Mouse (Mus musculus): ENCODE measurements around the gene Cdh12. TPM values are rescaled to one million over a fixed set of nuclear protein-coding genes. Genes with fewer than 3 reads are reported as not detected.

The Cdh12 gene
- polyA plus RNA-seq, 1 experiment, result not detected

DNA sequence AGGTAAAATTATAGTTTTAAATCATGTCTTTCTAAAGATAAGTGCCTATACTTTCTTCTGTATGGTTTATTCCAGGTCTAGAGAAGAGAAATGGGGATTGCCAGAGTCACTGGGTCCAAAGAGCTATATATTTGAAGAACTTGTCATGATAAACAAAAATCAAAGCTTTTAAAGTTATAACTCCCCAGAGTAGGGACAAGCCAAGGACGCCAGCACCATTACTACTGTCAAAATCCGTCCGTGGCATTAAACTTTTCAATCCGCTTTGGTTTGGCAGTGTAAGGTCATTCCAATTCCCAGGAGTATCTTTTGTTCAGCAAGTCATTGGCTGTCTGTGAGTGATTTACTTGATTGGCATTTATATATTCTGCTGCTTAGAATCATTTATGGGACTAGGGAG lies 697.8 kb downstream of the Cdh12 start:
- no peak for TF ChIP-seq GATA1 (IDR thresholded peaks at IDR 0.05; ENCODE audit: low read length)

DNA sequence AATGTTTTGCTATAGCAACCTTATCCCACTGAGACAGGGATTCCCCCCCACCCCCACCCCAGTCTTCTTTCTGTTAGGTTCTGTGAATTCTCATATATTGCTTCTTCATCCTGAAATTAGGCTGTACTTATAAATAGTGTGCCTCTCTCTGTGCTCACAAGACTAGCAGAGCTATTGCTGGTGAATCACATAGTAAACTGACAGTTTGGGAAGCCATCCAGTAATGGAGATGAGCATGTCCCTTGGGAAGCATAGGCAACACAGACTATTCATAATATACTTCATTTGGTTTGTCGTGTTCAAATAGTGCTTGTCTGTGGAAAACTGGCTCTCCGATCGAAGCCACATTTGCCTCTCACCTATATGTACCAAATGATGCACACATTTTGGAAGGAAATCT lies 704.5 kb downstream of the Cdh12 start:
- no peak for TF ChIP-seq GATA1 (IDR thresholded peaks at IDR 0.05; ENCODE audit: low read length)

DNA sequence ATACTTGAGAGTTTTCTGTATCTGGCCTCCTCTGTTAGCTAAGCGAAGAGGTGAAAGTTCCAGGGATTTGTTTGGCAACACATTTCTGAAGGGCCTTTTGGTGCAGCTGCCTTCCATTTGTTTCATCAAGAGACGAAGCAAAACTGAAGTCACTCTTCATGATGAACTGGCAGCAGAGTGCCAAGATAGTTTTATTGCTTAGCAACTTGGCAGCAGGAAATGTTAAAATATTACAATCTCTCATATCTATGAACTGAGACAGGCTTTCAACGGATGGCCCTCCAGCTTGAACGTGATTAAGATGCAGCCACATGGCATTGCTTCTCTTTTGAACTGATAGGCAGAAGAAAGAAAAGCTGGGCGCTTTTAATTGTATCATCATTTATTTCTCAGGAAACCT lies 730.7 kb downstream of the Cdh12 start:
- no peak for TF ChIP-seq GATA1 (IDR thresholded peaks at IDR 0.05; ENCODE audit: low read length)

DNA sequence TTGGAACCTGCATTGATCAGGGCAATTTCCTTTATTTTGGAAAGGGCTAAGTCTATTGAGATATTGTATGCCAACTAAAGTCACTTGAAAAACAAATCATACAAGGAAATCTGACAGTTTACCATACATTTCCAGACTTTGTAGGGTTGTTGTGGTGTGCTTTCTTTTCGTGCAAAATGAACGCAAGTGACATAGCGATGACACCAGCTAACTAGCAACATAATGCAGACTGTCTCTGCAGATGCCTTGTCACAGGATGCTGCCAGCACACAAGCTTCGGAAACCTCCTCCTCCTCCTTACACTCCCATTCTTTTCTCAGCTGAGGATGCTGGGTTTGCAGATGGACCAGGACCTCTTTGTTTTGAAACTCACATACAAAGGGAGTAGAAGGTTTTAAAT lies 731.1 kb downstream of the Cdh12 start:
- TF ChIP-seq GATA1 (IDR thresholded peaks at IDR 0.05; ENCODE audit: low read length), result no peak

DNA sequence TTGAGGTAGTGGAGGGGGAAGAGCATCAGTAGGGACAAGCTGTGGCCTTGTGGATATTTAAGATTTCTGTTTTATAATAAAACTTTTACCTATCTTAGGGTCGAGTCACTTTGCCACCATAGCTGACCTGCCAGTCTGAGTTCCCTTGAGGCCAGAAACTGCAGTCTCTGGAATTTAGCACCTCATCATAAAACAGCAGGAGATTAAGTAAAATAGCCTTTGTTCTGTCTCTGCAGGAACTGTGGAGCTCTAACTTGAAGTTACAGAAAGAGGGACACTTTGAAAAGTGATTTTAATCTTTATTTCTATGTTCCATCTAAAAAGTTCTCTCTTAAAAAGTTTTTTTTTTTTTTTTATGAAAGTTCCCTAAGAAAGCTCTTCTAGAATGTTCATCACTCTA lies 736.7 kb downstream of the Cdh12 start:
- TF ChIP-seq GATA1 (IDR thresholded peaks at IDR 0.05; ENCODE audit: low read length), result no peak

DNA sequence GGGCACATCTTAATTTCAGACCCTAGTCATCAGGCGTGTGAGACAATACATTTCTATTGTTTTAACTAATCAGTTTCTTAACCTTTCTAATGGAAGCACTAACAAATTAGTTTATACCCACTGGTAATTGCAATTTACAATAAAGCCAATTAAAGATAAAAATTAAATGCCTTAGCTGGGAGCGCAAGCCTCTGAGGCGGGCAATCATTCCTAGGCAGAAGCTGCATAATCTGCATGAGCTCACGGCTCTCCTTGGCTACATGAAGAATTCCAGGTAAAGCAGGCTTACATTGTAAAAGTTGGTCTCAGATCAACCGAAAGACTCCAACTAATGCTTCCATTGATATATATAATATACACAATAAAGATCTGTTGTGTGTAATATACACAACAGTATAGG lies 773.9 kb downstream of the Cdh12 start:
- TF ChIP-seq GATA1 (IDR thresholded peaks at IDR 0.05; ENCODE audit: low read length), result no peak

DNA sequence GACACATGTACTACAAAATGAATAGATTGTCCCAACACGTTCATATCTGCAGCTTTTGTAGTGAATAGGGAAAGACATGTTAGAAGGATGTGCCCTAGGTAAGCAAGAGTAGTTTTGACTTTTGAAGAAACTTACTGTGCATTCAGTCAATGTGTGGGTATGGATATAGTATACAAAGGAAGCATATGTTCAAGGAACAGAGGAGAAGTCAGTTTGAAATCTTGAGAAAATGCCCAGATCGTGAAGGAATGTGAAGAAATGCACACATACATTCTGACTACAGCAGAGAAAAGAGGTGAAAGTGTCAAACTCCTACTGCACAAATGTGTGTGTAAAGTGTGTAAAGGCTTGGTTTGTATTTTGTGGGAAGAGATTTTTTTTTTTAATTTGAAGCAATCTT lies 812.3 kb downstream of the Cdh12 start:
- no peak for TF ChIP-seq GATA1 (IDR thresholded peaks at IDR 0.05; ENCODE audit: low read length)

DNA sequence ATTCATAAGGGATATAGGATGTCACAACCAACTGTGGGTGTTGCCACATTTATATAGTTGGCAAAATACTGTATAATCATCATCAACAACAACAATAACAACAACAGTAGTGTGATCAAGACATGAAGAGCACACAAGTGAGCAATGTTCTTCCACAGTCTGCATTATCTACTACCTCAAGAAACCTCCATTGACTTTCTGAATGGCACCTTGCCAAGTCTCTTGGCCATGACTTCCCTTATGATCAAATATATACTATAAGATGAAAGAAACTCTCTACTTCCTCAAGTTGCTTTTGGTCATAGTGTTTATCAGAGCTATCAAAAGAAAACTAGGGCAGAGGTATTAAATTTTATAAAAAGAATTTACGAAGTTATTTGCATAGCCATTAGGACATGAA lies 820.8 kb downstream of the Cdh12 start:
- TF ChIP-seq GATA1 (IDR thresholded peaks at IDR 0.05; ENCODE audit: low read length), result no peak

DNA sequence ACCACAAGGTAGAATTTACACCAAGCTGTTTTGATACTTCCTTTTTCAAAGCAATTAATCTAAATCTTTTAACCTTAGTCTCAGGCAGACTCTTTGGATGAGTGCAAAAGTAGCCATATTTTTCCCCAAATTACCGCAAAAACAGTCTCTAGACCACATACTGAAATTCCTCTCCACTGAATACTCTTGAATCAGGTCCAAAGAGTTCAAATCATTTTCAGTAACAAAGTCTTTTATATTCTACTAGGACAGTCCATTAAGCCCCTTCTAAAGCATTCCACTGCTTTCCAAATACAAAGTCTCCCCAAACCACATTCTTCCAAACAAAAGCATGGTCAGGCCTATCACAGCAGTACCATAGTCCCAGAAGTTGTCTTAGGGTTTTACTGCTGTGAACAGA lies 848.0 kb downstream of the Cdh12 start:
- no peak for TF ChIP-seq GATA1 (IDR thresholded peaks at IDR 0.05; ENCODE audit: low read length)

DNA sequence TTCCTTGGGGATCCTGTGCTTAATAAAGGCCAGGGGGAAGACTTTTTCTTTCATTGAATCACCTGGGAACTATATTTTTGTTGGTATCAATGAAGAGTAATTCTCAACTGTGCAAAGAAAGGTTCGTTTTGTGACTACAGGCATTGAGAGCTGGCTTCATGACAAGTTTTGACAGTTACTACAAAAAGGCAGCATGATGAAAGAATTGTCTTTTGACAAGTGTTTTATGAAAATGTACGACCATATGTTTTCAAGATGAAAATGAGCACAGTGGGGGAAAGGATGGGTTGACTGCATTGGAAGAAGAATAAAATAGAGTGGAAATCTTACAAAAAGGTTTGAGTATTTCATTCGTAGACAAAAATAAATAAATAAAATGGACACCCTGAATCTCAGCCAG lies 866.4 kb downstream of the Cdh12 start:
- TF ChIP-seq GATA1 (IDR thresholded peaks at IDR 0.05; ENCODE audit: low read length), result no peak

DNA sequence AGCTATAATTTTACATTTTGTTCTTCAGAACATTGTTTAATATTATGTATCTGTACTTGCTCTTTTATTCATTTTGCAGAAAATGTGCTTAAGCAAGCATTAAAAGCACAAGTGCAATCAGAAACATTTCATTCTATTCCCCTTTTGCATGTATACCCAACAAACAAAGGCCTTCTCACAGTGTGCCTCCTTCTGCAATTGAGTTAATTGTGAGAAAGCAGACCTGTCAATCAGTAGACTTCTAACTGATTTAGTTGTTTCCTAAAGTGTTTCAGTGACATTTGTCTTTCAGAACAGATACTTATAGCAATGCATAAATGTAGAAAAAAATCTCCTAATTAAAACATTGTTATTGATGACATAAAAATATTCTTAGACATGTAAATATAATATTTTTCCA lies 894.8 kb downstream of the Cdh12 start:
- no peak for TF ChIP-seq GATA1 (IDR thresholded peaks at IDR 0.05; ENCODE audit: low read length)

DNA sequence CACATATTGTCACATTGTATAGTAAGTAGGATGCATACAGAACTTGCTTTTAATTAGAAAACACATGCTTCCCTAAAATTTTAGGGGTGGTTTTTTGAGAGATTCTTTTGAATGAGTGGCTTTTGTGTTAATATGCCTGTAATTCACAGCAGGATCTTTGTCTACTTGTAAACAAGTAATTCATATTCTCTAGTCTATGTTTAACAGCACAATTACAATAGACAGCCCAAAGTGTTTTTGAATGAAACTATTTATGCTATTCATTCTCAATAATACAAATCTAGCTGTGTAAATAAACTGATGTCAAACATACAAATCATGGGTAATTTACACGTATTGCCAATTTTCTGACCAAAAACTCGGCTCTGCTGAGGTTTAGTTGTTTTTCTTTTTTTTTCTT lies 895.3 kb downstream of the Cdh12 start:
- TF ChIP-seq GATA1 (IDR thresholded peaks at IDR 0.05; ENCODE audit: low read length), result no peak

DNA sequence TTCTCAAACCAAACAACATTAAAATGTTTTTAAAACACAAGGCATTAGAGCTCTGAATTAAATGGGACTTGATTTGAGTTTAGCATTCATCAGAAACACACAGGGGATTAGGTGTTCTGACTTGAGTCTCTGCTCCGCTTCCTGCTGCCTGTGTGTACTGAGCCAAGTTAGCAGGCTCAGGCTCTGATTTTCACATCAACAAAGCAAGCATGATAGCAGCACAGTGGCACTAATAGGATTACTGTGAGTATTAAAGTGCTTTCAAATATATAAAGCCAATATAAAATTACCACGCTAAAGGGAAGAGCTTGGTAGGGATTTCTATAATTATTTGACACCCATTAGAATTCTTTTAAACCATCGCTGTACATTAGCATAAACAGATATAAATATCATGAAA lies 895.7 kb downstream of the Cdh12 start:
- TF ChIP-seq GATA1 (IDR thresholded peaks at IDR 0.05; ENCODE audit: low read length), result no peak

DNA sequence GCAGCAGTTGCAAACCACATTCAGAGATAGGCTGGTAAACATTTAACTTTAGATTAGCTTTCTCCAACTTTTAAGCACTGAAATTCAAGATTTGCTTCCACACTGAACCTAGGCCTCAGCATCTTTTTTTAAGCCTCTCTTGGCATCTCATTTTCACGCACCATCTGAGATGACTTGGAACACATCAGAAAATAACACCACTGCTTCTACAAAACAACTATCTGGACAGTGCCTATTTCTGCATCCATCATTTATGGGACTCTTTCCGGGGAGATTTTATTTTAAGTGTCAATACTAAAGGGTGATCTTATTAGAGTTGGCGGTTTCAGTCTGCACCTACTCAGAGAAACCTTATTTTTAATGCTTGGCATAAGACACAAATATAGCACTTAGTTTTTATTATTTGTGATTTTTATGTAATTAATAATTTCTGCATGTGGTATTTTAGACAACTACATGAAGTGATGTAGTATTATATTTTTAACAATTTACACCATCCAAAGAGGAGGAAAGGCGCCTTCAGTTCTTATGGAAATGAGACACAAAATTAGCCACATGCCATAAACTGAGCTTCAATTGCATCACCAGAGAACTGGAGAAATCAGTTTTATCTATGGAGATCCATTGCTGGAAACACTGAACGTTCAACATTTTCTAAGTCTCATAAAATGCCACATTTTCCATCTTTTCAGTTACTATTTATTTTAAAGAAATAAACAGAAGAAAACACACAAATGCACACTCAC lies 906.5 kb downstream of the Cdh12 start:
- TF ChIP-seq GATA1 (IDR thresholded peaks at IDR 0.05; ENCODE audit: low read length), result no peak

DNA sequence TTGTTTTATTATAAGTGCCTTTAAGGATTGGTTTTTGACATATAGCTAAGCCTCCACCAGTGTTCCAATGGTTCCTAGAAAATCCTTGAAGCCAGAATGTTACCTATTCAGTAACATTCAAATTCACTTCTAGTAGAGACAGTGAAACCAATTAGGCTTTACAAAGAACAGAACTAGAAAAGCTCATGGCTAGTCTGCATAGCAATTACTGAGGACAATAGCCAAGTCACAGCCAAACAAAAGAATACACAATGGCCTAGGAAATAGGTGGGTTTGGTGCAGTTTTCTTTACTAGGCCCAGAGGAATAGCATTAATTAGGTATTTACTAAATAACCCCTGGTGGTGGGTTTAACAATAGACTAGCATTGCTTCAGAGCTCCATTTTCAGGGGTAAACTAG lies 917.3 kb downstream of the Cdh12 start:
- TF ChIP-seq GATA1 (IDR thresholded peaks at IDR 0.05; ENCODE audit: low read length), result no peak

DNA sequence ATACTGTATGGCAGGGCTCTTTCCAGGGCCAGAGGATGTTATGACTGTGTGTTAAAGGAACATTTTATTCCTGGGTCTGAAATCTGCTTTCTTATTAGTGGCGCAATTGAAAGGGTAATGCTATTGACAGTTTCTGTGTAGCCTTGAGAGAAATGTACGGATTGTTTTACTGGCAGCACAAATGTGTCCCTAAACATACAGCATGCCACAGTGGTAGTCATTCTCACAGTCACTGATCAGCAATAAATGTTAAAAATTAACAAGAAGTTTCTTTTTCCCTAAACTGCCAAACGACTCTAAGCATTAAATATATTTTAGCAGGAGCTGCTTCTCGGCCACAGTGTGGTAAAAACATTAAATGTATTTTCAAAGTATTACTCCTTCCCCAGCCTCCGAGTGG lies 926.4 kb downstream of the Cdh12 start:
- TF ChIP-seq GATA1 (IDR thresholded peaks at IDR 0.05; ENCODE audit: low read length), result no peak

DNA sequence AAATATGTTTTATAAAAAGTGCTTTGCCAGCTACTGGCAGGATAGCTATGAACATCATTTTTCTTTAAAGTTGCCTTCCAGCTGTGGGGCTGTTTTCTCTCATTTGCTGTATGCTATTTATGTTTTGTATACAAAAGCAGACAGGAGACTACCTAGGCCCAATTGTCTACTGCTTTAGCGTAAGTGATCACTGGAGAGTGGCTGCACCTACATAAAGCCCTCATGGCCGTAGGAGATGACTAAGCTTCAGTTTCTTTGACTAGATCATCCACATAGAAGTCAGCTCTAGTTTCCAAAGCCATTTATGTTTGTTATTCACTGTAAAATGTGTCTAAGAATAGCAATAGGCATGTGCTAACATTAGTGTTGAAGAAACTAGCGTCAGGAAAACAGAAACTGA lies 926.8 kb downstream of the Cdh12 start:
- TF ChIP-seq GATA1 (IDR thresholded peaks at IDR 0.05; ENCODE audit: low read length), result no peak

DNA sequence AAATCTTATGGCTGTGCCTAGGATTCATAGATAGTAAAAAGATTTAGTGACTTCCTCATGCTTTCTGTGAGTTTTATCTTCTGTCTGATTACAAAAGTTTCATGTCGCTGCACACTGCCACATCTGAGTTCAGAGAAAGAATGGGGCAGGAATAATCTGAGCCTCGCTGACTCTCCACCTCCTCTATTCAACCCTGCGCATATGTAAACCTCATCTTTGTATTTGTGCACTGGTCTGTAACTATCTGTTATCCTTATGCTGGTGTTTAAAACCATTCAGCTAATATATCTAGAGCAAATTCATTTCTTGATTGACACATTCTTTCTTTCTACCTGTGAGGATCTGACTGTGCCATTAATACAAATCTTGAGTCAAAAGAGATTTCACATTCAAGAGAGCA lies 944.0 kb downstream of the Cdh12 start:
- no peak for TF ChIP-seq GATA1 (IDR thresholded peaks at IDR 0.05; ENCODE audit: low read length)

All from G1E-ER4 (cell line).